Mouse (Mus musculus): Measurements from ENCODE around the gene Syt7. TPM values are rescaled to one million over a fixed set of nuclear protein-coding genes. Genes with fewer than 3 reads are reported as not detected.
A peak's percentile ranks its signal among the peaks of the same experiment; 100 is the strongest.

The Syt7 gene
- total and polyA plus RNA-seq, 2 experiments from 2014 or later = 19.2 to 110 TPM

DNA sequence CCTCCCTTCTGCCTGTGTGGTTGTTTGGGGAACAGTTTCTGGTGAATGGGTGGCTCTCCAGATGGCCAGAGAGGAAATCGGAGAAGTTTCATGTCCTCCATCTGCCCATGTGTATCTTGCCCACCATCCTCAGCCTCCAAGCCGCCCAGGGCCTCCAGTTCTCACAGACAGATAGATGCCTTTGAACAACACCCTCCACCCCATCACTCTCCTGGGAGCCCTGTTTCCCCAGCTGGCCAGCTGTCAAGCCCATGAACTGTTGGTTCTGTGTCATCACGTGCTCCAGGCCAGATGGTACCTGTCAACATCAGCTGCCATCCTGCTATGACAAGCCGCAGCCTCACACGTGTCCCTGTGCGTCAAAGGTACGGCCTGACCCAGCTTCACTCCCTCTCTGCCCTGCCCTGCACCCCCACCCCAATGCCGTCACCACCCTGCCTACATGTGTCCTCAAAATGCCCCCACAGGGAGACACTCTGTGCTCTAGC is 80.3 kb downstream of the Syt7 start:
- DNase-seq = no peak
- no peaks in the 10 kb centered on the region for H3K9me3 ChIP-seq (ENCODE audit: low read length)
- H3K27me3 ChIP-seq (ENCODE audit: insufficient read depth, low read length) = no peaks in the 10 kb centered on the region
- 60% methylated on average over 8 of the region's 8 CpGs for WGBS
- no peak overlapping the region for H3K4me3 ChIP-seq (ENCODE audit: low read depth, low read length)
- no peaks in the 10 kb centered on the region for H3K36me3 ChIP-seq (ENCODE audit: insufficient read depth)
- H3K4me2 ChIP-seq (ENCODE audit: low read depth) = no peak overlapping the region
- H3K4me1 ChIP-seq (ENCODE audit: insufficient read depth) = no peaks in the 10 kb centered on the region
- no peak overlapping the region for H3K27ac ChIP-seq (ENCODE audit: low read depth, low read length)
- ATAC-seq = 0 out of 2 replicates have a peak, but pooled peaks have one; percentile 16
- no peak for TF ChIP-seq CTCF (IDR thresholded peaks at IDR 0.05; ENCODE audit: low read depth)
- H3K9ac ChIP-seq = no peak overlapping the region

- no peak overlapping the region for H3K9ac ChIP-seq
- DNase-seq (no peak), ATAC-seq (no peak)
- no peak for TF ChIP-seq CTCF (IDR thresholded peaks at IDR 0.05; ENCODE audit: low read depth)
- H3K4me3 ChIP-seq (ENCODE audit: low read depth, low read length) = no peak overlapping the region
- H3K36me3 ChIP-seq (ENCODE audit: insufficient read depth) = no peaks in the 10 kb centered on the region
- no peaks in the 10 kb centered on the region for H3K9me3 ChIP-seq (ENCODE audit: low read length)
- H3K4me1 ChIP-seq (ENCODE audit: insufficient read depth) = no peaks in the 10 kb centered on the region
- no peak overlapping the region for H3K4me2 ChIP-seq (ENCODE audit: low read depth)
- no peaks in the 10 kb centered on the region for H3K27me3 ChIP-seq (ENCODE audit: insufficient read depth, low read length)
- WGBS = 81% methylated on average over 3 of the region's 3 CpGs
- no peak overlapping the region for H3K27ac ChIP-seq (ENCODE audit: low read depth, low read length)
Measured at GRCm38 (mm10) chr19:10472958-10473357, 84.1 kb downstream of the Syt7 start.

GRCm38 (mm10) chr19:10473779-10474178 is 84.9 kb downstream of the Syt7 start:
- ATAC-seq = no peak
- 20% methylated on average over 6 of the region's 6 CpGs for WGBS
- Histone ChIP-seq H3K27me3 (ENCODE audit: insufficient read depth, low read length) (no peaks in the 10 kb centered on the region), H3K4me2 (ENCODE audit: low read depth) (no peak overlapping the region), H3K4me1 (ENCODE audit: insufficient read depth) (no peaks in the 10 kb centered on the region), H3K27ac (ENCODE audit: low read depth, low read length) (no peak overlapping the region), H3K4me3 (ENCODE audit: low read depth, low read length) (no peak overlapping the region), H3K36me3 (ENCODE audit: insufficient read depth) (no peaks in the 10 kb centered on the region), H3K9ac (no peak overlapping the region), H3K9me3 (ENCODE audit: low read length) (no peaks in the 10 kb centered on the region)
- DNase-seq = no peak
- TF ChIP-seq CTCF (IDR thresholded peaks at IDR 0.05; ENCODE audit: low read depth) = 0 out of 2 replicates have a peak, but pooled peaks have one; percentile 12

DNA sequence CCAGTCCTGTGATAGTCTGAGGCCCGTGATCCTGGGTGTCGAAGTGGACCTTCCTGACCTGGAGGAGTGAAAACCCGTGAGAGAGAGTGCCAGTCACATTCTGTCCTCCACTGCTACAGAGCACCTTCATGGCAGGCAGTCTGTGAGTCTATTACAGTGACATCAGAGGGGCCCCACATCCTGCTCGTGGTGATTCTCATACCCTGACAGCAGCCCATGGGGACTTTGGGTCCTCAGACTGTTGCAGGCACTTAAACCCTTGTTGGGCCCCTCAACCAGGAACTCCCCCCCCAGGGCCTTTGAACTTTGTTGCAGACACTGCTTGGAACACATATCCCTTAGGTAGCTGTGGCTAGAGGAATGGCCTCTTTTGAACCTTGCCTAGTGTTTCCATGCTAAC is 90.7 kb downstream of the Syt7 start:
- no peak overlapping the region for H3K4me2 ChIP-seq (ENCODE audit: low read depth)
- no peak overlapping the region for H3K4me3 ChIP-seq (ENCODE audit: low read depth, low read length)
- 63% methylated on average over 4 of the region's 4 CpGs for WGBS
- H3K27ac ChIP-seq (ENCODE audit: low read depth, low read length) = no peak overlapping the region
- no peak for DNase-seq
- H3K9me3 ChIP-seq (ENCODE audit: low read length) = no peaks in the 10 kb centered on the region
- H3K36me3 ChIP-seq (ENCODE audit: insufficient read depth) = no peaks in the 10 kb centered on the region
- H3K27me3 ChIP-seq (ENCODE audit: insufficient read depth, low read length) = no peaks in the 10 kb centered on the region
- no peaks in the 10 kb centered on the region for H3K4me1 ChIP-seq (ENCODE audit: insufficient read depth)
- no peak overlapping the region for H3K9ac ChIP-seq
- TF ChIP-seq CTCF (IDR thresholded peaks at IDR 0.05; ENCODE audit: low read depth) = no peak
- ATAC-seq = no peak

DNA sequence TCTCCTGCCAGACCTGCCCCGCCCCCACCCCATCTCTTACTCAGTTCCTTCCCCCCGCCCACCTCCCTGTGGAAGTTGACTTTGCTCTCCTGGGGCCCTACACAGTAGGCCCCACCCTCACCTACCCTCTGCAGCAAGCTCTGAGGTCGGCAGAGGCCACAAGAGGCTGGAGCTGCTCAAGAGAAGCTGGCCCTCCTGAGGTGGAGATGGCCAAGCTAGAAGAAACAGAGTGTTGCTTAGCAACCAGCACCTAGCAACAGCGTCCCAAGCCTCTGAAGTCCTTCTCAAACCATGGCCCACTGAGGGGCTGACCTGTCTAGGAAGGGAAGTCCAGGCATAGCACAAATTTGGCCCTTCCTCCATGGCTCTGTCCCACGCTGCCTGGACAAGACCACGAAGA is 93.8 kb downstream of the Syt7 start, which contains the start of gene Ppp1r32:
Ppp1r32 (minus strand) TSS at position 226 of the 400 bp plus-strand sequence.
- H3K9ac ChIP-seq = no peak within 1 kb of the TSS
- TF ChIP-seq CTCF (IDR thresholded peaks at IDR 0.05; ENCODE audit: low read depth) = no peak
- DNase-seq (peak; percentile 46), ATAC-seq (peak; percentile 70)
- H3K9me3 ChIP-seq (ENCODE audit: low read length) = no peaks in the 10 kb centered on the region
- H3K4me2 ChIP-seq (ENCODE audit: low read depth) = no peak within 1 kb of the TSS
- H3K4me3 ChIP-seq (ENCODE audit: low read depth, low read length) = no peak within 1 kb of the TSS
- no peaks in the 10 kb centered on the region for H3K27me3 ChIP-seq (ENCODE audit: insufficient read depth, low read length)
- no peak within 1 kb of the TSS for H3K27ac ChIP-seq (ENCODE audit: low read depth, low read length)
- H3K4me1 ChIP-seq (ENCODE audit: insufficient read depth) = no peaks in the 10 kb centered on the region
- WGBS = 25% methylated on average over 6 of the region's 6 CpGs
- H3K36me3 ChIP-seq (ENCODE audit: insufficient read depth) = no peaks in the 10 kb centered on the region

GRCm38 (mm10) chr19:10486264-10486738 is 97.4 kb downstream of the Syt7 start:
- Histone ChIP-seq H3K27me3 (ENCODE audit: insufficient read depth, low read length) (no peaks in the 10 kb centered on the region), H3K27ac (ENCODE audit: low read depth, low read length) (no peak overlapping the region), H3K36me3 (ENCODE audit: insufficient read depth) (no peaks in the 10 kb centered on the region), H3K4me1 (ENCODE audit: insufficient read depth) (no peaks in the 10 kb centered on the region), H3K9me3 (ENCODE audit: low read length) (no peaks in the 10 kb centered on the region), H3K4me2 (ENCODE audit: low read depth) (no peak overlapping the region), H3K4me3 (ENCODE audit: low read depth, low read length) (no peak overlapping the region), H3K9ac (no peak overlapping the region)
- ATAC-seq (peak; percentile 80), DNase-seq (peak; percentile 87)
- TF ChIP-seq CTCF (IDR thresholded peaks at IDR 0.05; ENCODE audit: low read depth) = peak; percentile 96
- 22% methylated on average over 9 of the region's 9 CpGs for WGBS

DNA sequence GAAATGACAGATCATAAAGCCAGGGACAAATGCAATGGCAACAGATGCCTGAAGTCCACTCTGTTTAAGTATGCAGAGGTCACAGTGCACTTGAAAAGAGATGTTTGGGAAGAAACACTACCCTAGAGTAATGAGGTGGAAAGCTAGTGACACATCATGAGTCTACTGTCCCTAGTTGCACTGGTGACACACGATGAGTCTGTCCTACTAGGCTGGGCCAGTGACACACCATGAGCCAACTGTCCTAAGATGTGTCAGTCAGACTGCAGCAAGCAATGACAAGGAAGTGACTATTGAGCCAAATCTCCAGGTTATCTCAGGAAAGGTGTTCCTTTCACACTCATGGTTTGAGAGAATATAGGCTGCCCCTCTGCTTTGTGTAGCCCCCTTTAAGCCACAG is 106.8 kb downstream of the Syt7 start:
- peaks cover 15% of the 10 kb centered on the region for H3K36me3 ChIP-seq (ENCODE audit: insufficient read depth)
- H3K9me3 ChIP-seq (ENCODE audit: low read length) = no peaks in the 10 kb centered on the region
- no peak overlapping the region for H3K27ac ChIP-seq (ENCODE audit: low read depth, low read length)
- WGBS = 97% methylated on average over 1 of the region's 1 CpGs
- H3K4me3 ChIP-seq (ENCODE audit: low read depth, low read length) = no peak overlapping the region
- H3K9ac ChIP-seq = no peak overlapping the region
- no peak for TF ChIP-seq CTCF (IDR thresholded peaks at IDR 0.05; ENCODE audit: low read depth)
- H3K4me2 ChIP-seq (ENCODE audit: low read depth) = no peak overlapping the region
- no peaks in the 10 kb centered on the region for H3K4me1 ChIP-seq (ENCODE audit: insufficient read depth)
- ATAC-seq (no peak), DNase-seq (no peak)
- H3K27me3 ChIP-seq (ENCODE audit: insufficient read depth, low read length) = no peaks in the 10 kb centered on the region
